Mouse (Mus musculus): Measurements from ENCODE around the gene Smg9. TPM values are rescaled to one million over a fixed set of nuclear protein-coding genes. Genes with fewer than 3 reads are reported as not detected.

The Smg9 gene
- polyA plus RNA-seq (2012; rRNA removed): 18.1 and 19.0 TPM in 2 replicates

GRCm38 (mm10) chr7:24399256-24400081, at the start of gene Smg9:
Gene Smg9 (plus strand): TSS chr7:24399619.

GRCm38 (mm10) chr7:24369731-24370541, 29.5 kb upstream of the Smg9 start, which contains the start of gene Kcnn4:
Gene Kcnn4 (plus strand): TSS chr7:24370263.

GRCm38 (mm10) chr7:24451855-24452311, 52.5 kb downstream of the Smg9 start, which contains the start of gene Irgc1:
Gene Irgc1 (minus strand): TSS chr7:24452297.

GRCm38 (mm10) chr7:24462388-24463319, 63.2 kb downstream of the Smg9 start, which contains the start of gene Plaur:
Gene Plaur (plus strand): TSS chr7:24462484.

Other genes with a start within 250 kb of the Smg9 start
- 0.14 and 0.17 TPM in 2 replicates for gene Zfp114, start 224.6 kb upstream of the Smg9 start, polyA plus RNA-seq (2012; rRNA removed)
- 0.77 and 0.83 TPM in 2 replicates for gene Zfp111, start 188.2 kb upstream of the Smg9 start, polyA plus RNA-seq (2012; rRNA removed)
- 0.79 and 0.90 TPM in 2 replicates for gene Zfp109, start 162.1 kb upstream of the Smg9 start, polyA plus RNA-seq (2012; rRNA removed)
- 0.21 and 0.28 TPM in 2 replicates for gene Zfp108, start 144.8 kb upstream of the Smg9 start, polyA plus RNA-seq (2012; rRNA removed)
- 0.62 and 0.68 TPM in 2 replicates for gene Zfp93, start 129.2 kb upstream of the Smg9 start, polyA plus RNA-seq (2012; rRNA removed)
- 2.7 and 3.1 TPM in 2 replicates for gene Zfp61, start 98.4 kb upstream of the Smg9 start, polyA plus RNA-seq (2012; rRNA removed)
- gene Zfp94, start 83.0 kb upstream of the Smg9 start, polyA plus RNA-seq (2012; rRNA removed): 1.7 and 1.9 TPM in 2 replicates
- gene Tescl, start 65.7 kb upstream of the Smg9 start, polyA plus RNA-seq (2012; rRNA removed): not detected in 2 replicates
- not detected in 2 replicates for gene Lypd5, start 50.4 kb upstream of the Smg9 start, polyA plus RNA-seq (2012; rRNA removed)
- 96.6 and 108 TPM in 2 replicates for gene Kcnn4, start 29.4 kb upstream of the Smg9 start, polyA plus RNA-seq (2012; rRNA removed)
- gene Irgc1, start 52.7 kb downstream of the Smg9 start, polyA plus RNA-seq (2012; rRNA removed): 0.01 TPM in 1 of 2 replicates, not detected in the other
- gene Plaur, start 62.9 kb downstream of the Smg9 start, polyA plus RNA-seq (2012; rRNA removed): 1.7 and 2.1 TPM in 2 replicates
- gene Cadm4, start 82.4 kb downstream of the Smg9 start, polyA plus RNA-seq (2012; rRNA removed): 0.27 and 0.43 TPM in 2 replicates
- 3.0 and 3.6 TPM in 2 replicates for gene Zfp428, start 107.4 kb downstream of the Smg9 start, polyA plus RNA-seq (2012; rRNA removed)
- gene AC161166.1, start 112.8 kb downstream of the Smg9 start, polyA plus RNA-seq (2012; rRNA removed): not detected in 2 replicates
- 1.7 and 1.9 TPM in 2 replicates for gene Irgq, start 131.1 kb downstream of the Smg9 start, polyA plus RNA-seq (2012; rRNA removed)
- 0.03 TPM in 1 of 2 replicates, not detected in the other for gene Pinlyp, start 146.5 kb downstream of the Smg9 start, polyA plus RNA-seq (2012; rRNA removed)
- gene Xrcc1, start 146.7 kb downstream of the Smg9 start, polyA plus RNA-seq (2012; rRNA removed): 27.1 and 28.3 TPM in 2 replicates
- gene Ethe1, start 187.9 kb downstream of the Smg9 start, polyA plus RNA-seq (2012; rRNA removed): 11.6 and 14.7 TPM in 2 replicates
- gene Zfp575, start 188.0 kb downstream of the Smg9 start, polyA plus RNA-seq (2012; rRNA removed): 0.08 and 0.12 TPM in 2 replicates
- gene Phldb3, start 211.1 kb downstream of the Smg9 start, polyA plus RNA-seq (2012; rRNA removed): 0.61 and 0.70 TPM in 2 replicates
- 0.16 TPM in 1 of 2 replicates, not detected in the other for gene Lypd3, start 236.9 kb downstream of the Smg9 start, polyA plus RNA-seq (2012; rRNA removed)

Data from liver, embryonic 14 days (tissue).